Mouse (Mus musculus) layer of hippocampus, adult 11-12 months (tissue): ENCODE results near the gene Gm20888.
"Not testable (repeated sequence)": the region's sequence is repeated elsewhere in the genome, so short reads cannot be mapped to it uniquely, and the experiment has no call there.

ENCODE experiments used
- DNase-seq: peaks from one replicate; pipeline ENCODE4 v3.0.0; 2022; ENCODE audit warnings: low spot score

Gene Gm20888

GRCm38 (mm10) chrY:70441582-70441981 is at the start of gene Gm20888:
Gm20888 (plus strand) TSS chrY:70441882.
- not testable (repeated sequence) for DNase-seq
